Mouse (Mus musculus): Measurements from ENCODE around the gene Fancc. TPM values are rescaled to one million over a fixed set of nuclear protein-coding genes. Genes with fewer than 3 reads are reported as not detected.

The Fancc gene
- polyA plus RNA-seq, 1 experiment from 2014 or later: 12.8 TPM

DNA sequence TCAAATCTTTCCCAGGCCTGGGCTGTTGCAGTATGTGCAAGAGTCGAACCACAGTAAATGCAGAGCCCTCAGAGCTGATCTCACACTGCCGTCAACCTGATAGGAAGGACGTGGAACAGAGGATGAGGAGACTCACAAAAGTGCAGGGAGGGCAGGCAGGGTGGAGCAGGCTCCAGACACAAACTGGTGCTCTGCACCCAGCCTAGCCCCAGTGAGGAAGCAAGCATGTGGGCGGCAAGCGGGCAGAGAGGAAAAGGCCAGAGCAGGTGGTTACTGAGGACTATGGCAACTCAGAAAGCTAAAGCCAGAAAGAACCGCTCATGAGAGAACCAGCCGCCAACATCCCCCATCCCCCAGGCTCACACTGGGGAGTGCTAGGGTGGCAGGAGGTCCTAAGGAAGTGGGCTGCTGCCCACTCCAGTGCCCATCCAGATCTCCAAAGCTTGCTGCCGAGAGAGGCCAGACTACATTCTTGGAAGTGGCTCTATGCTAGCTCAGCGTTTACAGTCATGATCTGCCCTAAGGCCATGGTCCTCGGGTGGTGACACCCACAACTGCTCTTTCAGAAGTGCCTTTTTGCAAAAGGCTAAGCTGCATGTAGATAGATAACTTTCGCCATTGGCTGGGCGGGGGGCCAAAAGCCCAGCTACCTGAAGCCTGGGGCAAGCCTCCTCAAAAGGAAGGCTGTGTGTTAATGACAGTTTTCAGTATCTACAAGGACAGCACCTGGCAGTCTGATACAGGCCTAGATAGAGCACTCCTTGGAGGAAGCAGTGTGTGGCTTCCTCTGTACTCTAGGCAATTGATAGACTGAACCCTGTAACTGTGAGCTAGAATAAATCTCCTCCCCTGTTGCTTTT lies 183.1 kb downstream of the Fancc start:
- Histone ChIP-seq H3K36me3 (peaks cover 10% of the 10 kb centered on the region; the same call in 1 of the 2 replicates), H3K4me3 (no peak overlapping the region), H3K27me3 (no peaks in the 10 kb centered on the region), H3K9me3 (replicated peaks) (no peaks in the 10 kb centered on the region), H3K9ac (peak overlapping the region; percentile 1; the same call in 1 of the 2 replicates), H3K4me1 (replicated peaks) (peaks cover 30% of the 10 kb centered on the region), H3K27ac (peak overlapping the region; percentile 60), H3K4me2 (no peak overlapping the region)
- WGBS: 70% methylated on average over 12 of the region's 12 CpGs
- ATAC-seq (replicated peaks; ENCODE audit: insufficient number of reproducible peaks, insufficient read depth, low FRiP score, low read depth): 0 out of 2 replicates have a peak, but pooled peaks have one; percentile 5

- H3K4me2 ChIP-seq: no peak overlapping the region
- peaks cover 36% of the 10 kb centered on the region for H3K4me1 ChIP-seq (replicated peaks)
- H3K9ac ChIP-seq: no peak overlapping the region
- WGBS: 86% methylated on average over 1 of the region's 1 CpGs
- 0 out of 2 replicates have a peak, but pooled peaks have one; percentile 11 for ATAC-seq (replicated peaks; ENCODE audit: insufficient number of reproducible peaks, insufficient read depth, low FRiP score, low read depth)
- no peak overlapping the region for H3K4me3 ChIP-seq
- H3K9me3 ChIP-seq (replicated peaks): no peaks in the 10 kb centered on the region
- no peaks in the 10 kb centered on the region for H3K27me3 ChIP-seq
- H3K36me3 ChIP-seq: peaks cover 10% of the 10 kb centered on the region; the same call in 1 of the 2 replicates
- H3K27ac ChIP-seq: peak overlapping the region; percentile 60
Observed at GRCm38 (mm10) chr13:63313247-63313646, 183.8 kb downstream of the Fancc start.

DNA sequence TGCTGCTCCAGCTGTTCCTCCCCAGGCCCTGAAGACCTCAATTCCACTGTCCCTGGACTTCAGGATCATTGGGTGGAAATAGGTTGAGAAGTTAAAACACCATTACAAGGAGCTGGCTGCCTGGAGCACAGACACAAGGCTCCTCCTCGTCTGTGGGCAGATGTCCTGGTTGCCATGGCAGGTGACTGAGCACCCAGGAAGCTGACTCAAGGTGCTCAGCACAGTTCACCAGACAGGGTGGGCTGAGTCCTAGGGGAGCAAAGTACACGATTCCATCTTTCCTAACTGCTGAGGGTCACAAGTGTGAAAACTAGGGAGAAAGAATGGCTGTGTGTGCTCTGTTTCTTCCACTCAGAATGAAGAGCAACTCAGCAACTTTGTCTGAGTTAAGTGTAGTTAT lies 185.9 kb downstream of the Fancc start:
- no peak for ATAC-seq (replicated peaks; ENCODE audit: insufficient number of reproducible peaks, insufficient read depth, low FRiP score, low read depth)
- H3K4me1 ChIP-seq (replicated peaks): peaks cover 36% of the 10 kb centered on the region
- H3K4me3 ChIP-seq: no peak overlapping the region
- H3K9ac ChIP-seq: no peak overlapping the region
- no peaks in the 10 kb centered on the region for H3K9me3 ChIP-seq (replicated peaks)
- no peak overlapping the region for H3K27ac ChIP-seq
- WGBS: 69% methylated on average over 2 of the region's 2 CpGs
- no peaks in the 10 kb centered on the region for H3K27me3 ChIP-seq
- H3K4me2 ChIP-seq: no peak overlapping the region
- H3K36me3 ChIP-seq: 0 out of 2 replicates have a peak, but pooled peaks cover 5% of the 10 kb centered on the region

DNA sequence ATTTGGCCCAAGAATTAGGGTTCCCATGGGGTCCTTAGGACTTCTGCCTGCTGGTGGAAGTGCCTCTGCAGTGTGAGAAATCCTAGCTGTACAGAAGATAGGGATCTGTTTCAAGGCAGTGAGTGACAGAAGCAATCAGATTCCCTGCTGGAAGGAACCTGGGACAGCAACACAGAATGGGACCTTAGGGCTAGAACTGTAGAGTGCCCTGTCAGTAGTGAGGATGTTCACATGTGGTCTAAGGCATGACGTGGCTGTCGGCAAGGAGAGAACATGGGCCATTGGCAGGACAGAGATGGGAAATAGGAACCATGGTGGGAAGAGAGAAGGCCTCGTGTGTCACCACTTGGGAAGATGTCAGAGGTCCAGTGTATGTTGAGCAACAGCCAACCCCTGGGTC lies 187.5 kb downstream of the Fancc start:
- Histone ChIP-seq H3K4me3 (no peak overlapping the region), H3K27ac (0 out of 2 replicates have a peak overlapping the region, but pooled peaks have one; percentile 36), H3K27me3 (no peaks in the 10 kb centered on the region), H3K9ac (no peak overlapping the region), H3K36me3 (0 out of 2 replicates have a peak, but pooled peaks cover 5% of the 10 kb centered on the region), H3K4me2 (no peak overlapping the region), H3K4me1 (replicated peaks) (peaks cover 34% of the 10 kb centered on the region), H3K9me3 (replicated peaks) (no peaks in the 10 kb centered on the region)
- WGBS: 63% methylated on average over 3 of the region's 3 CpGs
- ATAC-seq (replicated peaks; ENCODE audit: insufficient number of reproducible peaks, insufficient read depth, low FRiP score, low read depth): no peak

DNA sequence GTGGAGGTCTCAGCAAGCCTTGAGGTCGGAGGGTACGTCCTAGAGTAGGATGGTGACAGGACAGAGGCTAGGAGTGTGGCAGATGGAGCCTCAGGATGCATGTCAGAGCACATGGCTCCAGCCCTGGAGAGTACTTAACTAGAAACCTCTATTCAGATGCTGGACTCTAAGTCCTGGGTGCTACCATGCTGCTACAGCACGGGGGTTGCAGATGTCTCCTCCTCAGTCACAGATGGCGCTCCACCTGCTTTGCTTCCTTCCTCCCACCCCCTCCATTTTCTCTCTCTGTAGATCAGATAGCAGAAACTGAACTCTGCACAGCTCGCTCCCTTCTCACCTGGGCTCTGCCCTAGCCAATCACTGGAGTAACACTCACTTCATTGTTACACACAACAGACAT lies 190.3 kb downstream of the Fancc start:
- no peaks in the 10 kb centered on the region for H3K9me3 ChIP-seq (replicated peaks)
- no peak overlapping the region for H3K4me3 ChIP-seq
- H3K4me2 ChIP-seq: no peak overlapping the region
- ATAC-seq (replicated peaks; ENCODE audit: insufficient number of reproducible peaks, insufficient read depth, low FRiP score, low read depth): no peak
- H3K36me3 ChIP-seq: peaks cover 30% of the 10 kb centered on the region
- no peak overlapping the region for H3K27ac ChIP-seq
- H3K9ac ChIP-seq: no peak overlapping the region
- no peaks in the 10 kb centered on the region for H3K27me3 ChIP-seq
- H3K4me1 ChIP-seq (replicated peaks): peaks cover 18% of the 10 kb centered on the region
- 88% methylated on average over 5 of the region's 5 CpGs for WGBS

GRCm38 (mm10) chr13:63305160-63306011 lies 191.7 kb downstream of the Fancc start:
- H3K9ac ChIP-seq: no peak overlapping the region
- no peak overlapping the region for H3K27ac ChIP-seq
- H3K4me1 ChIP-seq (replicated peaks): peaks cover 18% of the 10 kb centered on the region
- no peaks in the 10 kb centered on the region for H3K9me3 ChIP-seq (replicated peaks)
- ATAC-seq (replicated peaks; ENCODE audit: insufficient number of reproducible peaks, insufficient read depth, low FRiP score, low read depth): no peak
- no peak overlapping the region for H3K4me2 ChIP-seq
- no peaks in the 10 kb centered on the region for H3K27me3 ChIP-seq
- WGBS: 78% methylated on average over 16 of the region's 16 CpGs
- no peak overlapping the region for H3K4me3 ChIP-seq
- H3K36me3 ChIP-seq: peaks cover 39% of the 10 kb centered on the region

GRCm38 (mm10) chr13:63304799-63305159 lies 192.3 kb downstream of the Fancc start:
- Histone ChIP-seq H3K27ac (no peak overlapping the region), H3K36me3 (peaks cover 45% of the 10 kb centered on the region)
- no peak for ATAC-seq (replicated peaks; ENCODE audit: insufficient number of reproducible peaks, insufficient read depth, low FRiP score, low read depth)

DNA sequence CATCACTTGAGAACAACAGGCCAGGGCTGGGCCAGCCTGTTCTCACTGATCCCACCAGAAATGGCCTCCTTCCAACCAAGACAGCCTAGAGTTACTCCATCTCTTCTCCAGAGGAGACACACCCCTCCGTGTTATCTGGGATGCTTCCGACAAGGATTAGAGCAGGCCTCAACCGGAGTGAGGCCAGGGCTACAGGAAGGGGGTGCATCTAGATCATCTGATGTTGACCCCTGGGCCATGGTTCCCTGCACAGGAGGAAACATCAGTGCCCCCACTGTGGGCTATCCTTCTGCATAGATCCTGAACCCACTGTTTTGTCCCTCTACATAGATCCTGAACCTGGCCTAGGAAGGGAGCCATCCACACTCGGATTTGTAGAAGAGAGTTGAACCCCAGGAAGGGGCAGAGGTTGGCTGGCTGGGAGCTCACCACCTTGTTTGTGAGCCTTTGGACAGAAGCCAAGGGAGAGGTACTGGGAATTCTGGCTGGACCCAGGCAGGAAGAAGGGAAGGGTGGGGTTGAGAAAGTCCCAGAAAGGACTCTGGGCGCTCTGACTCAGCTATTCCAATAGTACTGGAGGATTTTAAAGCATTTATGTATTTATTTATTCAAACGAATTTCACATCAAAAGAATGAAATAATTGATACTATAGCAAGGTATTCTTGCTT lies 192.8 kb downstream of the Fancc start:
- 0 out of 2 replicates have a peak, but pooled peaks have one; percentile 5 for ATAC-seq (replicated peaks; ENCODE audit: insufficient number of reproducible peaks, insufficient read depth, low FRiP score, low read depth)
- peaks cover 15% of the 10 kb centered on the region for H3K4me1 ChIP-seq (replicated peaks)
- H3K4me2 ChIP-seq: no peak overlapping the region
- WGBS: 50% methylated on average over 6 of the region's 6 CpGs
- H3K9ac ChIP-seq: no peak overlapping the region
- no peaks in the 10 kb centered on the region for H3K9me3 ChIP-seq (replicated peaks)
- H3K27me3 ChIP-seq: no peaks in the 10 kb centered on the region
- H3K4me3 ChIP-seq: no peak overlapping the region
- H3K36me3 ChIP-seq: peaks cover 45% of the 10 kb centered on the region
- no peak overlapping the region for H3K27ac ChIP-seq

More at GRCm38 (mm10) chr13:63304799-63305159, 192.3 kb downstream of the Fancc start:
- no peak overlapping the region for H3K4me3 ChIP-seq
- no peak overlapping the region for H3K4me2 ChIP-seq
- WGBS: 71% methylated on average over 3 of the region's 3 CpGs
- no peaks in the 10 kb centered on the region for H3K9me3 ChIP-seq (replicated peaks)
- peaks cover 18% of the 10 kb centered on the region for H3K4me1 ChIP-seq (replicated peaks)
- H3K9ac ChIP-seq: no peak overlapping the region
- H3K27me3 ChIP-seq: no peaks in the 10 kb centered on the region

DNA sequence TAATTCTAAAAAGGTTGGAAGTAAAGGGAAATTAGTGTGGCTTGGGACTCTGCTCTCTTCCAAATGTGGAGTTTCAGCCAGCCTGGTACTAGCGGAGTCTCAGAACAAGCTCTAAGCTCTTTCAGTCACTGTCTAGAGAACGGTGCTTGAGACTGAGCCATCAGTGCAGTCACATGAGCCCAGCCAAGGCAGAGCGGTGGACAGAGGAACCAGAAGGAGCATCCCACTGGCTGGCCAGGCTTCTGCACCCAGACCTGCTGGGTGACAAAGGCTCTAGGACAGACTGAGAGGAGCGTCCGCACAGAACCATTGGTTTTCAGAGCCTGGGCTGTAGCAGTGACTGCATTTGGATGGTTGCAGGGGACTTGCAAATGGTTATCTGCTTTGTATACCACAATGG lies 194.7 kb downstream of the Fancc start:
- 91% methylated on average over 5 of the region's 5 CpGs for whole genome bisulfite sequencing
- no peaks in the 10 kb centered on the region for H3K9me3 ChIP-seq (replicated peaks)
- ATAC-seq (replicated peaks; ENCODE audit: insufficient number of reproducible peaks, insufficient read depth, low FRiP score, low read depth): no peak

DNA sequence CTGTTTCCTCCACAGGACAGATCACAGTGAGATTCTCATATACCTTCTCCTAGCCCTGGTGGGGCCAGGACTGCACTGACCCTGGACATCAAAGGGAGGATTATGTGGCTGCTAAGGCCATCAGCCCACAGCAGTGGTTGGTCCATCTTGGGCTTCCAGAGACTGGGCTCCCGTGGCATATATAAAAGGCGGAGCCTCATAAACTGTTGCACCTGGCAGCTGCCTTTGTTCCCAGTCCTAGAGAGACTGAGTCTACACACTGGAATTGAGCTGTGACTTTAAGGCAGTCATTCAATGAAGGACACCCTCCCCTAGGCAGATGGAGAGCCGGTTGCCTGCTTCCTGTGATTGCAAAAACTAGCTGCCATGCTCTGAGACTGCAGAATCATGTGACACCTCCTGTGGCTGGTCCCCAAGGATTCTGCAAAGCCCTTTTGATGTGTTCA lies 195.3 kb downstream of the Fancc start:
- H3K9me3 ChIP-seq (replicated peaks): no peaks in the 10 kb centered on the region
- no peak overlapping the region for H3K4me2 ChIP-seq
- H3K4me3 ChIP-seq: no peak overlapping the region
- ATAC-seq (replicated peaks; ENCODE audit: insufficient number of reproducible peaks, insufficient read depth, low FRiP score, low read depth): no peak
- 0 out of 2 replicates have a peak, but pooled peaks cover 7% of the 10 kb centered on the region for H3K4me1 ChIP-seq (replicated peaks)
- peaks cover 67% of the 10 kb centered on the region for H3K36me3 ChIP-seq
- WGBS: 62% methylated on average over 3 of the region's 3 CpGs
- no peaks in the 10 kb centered on the region for H3K27me3 ChIP-seq
- no peak overlapping the region for H3K27ac ChIP-seq
- H3K9ac ChIP-seq: no peak overlapping the region

More for the DNA sequence above, 194.7 kb downstream of the Fancc start:
- Histone ChIP-seq H3K4me3 (no peak overlapping the region), H3K9ac (no peak overlapping the region), H3K27ac (no peak overlapping the region), H3K4me2 (no peak overlapping the region), H3K27me3 (no peaks in the 10 kb centered on the region), H3K36me3 (peaks cover 63% of the 10 kb centered on the region), H3K4me1 (replicated peaks) (0 out of 2 replicates have a peak, but pooled peaks cover 7% of the 10 kb centered on the region)
